Mouse (Mus musculus) embryo, embryonic 11.5 days (tissue): ENCODE measurements around the gene Irgq.

Experiments used
- DNase-seq: peaks from one replicate; pipeline ENCODE4 v3.0.0-alpha.2; 2012; ENCODE audit warnings: low read depth, low spot score

Gene Irgq

GRCm38 (mm10) chr7:24546634-24547389, 16.3 kb downstream of the Irgq start:
- DNase-seq, result peak; percentile 96

- DNase-seq, result no peak
Measured at GRCm38 (mm10) chr7:24547534-24548036, 17.1 kb downstream of the Irgq start.

DNA sequence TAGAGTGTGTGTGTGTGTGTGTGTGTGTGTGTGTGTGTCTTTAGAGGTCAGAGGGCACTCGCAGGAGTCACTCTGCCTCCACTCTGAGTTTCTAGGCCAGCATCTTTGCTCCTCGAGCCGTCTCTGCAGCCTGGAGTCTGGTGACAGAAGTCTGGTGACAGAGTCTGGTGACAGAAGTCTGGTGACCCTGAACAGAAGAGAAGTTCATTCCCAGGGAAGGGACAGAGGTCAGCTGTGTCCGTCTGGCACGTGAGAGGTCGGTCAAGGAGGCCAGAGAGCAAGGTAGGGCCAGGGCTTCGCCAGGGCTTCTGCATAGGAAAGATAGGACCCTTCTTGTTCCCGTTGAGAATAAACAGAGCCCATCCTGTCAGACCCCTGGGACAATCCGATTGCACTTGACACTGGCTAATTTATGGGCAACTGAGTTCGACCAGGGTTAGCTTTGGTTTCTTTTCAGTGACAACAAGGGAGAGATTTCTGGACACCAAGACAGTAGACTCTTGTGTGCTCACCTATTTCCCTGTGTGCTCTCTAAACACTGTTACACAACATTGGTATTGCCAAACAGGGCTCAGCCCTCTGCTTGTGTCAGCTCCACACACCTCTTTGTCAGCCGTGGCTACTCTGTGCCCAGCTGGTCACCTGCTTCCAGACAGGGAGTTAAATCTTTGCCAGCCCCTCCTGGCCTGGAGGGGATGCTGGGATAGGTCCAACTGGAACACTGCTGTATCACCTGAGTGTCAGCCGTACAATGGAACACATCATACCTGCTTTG, 21.7 kb downstream of the Irgq start:
- DNase-seq, result no peak

DNA sequence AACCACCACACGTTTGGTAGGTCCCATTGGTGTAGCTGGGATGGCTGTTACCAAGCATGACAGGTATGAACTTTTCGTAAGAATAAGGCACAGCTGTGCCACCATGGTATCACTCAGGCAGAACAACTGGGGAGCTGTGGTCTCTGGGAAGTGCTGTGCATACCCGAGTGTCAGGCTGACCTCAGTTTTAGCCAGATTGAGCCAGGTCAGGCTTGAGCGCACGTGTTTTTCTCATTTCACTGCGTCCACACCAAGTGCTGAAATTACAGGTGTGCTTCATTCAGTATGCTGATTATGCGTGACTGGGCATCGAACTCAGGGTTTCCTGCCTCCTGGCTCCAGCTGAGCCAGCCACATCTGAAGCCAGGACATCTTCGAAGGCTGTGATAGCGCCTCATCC, 25.3 kb downstream of the Irgq start:
- DNase-seq, result no peak

DNA sequence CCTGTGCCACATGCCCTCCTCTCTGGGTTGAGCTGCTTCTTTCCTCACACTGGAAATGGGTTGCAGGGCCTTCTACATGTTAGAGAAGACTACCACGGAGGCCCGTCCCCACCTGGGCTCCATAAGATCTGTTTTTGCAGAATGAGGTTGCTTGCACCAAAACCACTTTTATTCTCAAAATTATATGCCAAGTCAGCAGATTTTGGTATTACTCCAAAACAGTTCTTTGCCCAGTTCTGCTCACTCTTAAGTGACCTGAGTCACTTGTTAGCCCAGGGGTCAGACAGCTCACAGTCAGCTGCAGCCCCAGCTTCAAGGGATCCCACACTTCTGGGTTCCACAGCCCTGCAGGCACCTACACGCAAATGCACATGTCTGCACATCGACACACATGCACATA, 31.0 kb downstream of the Irgq start:
- DNase-seq, result no peak

DNA sequence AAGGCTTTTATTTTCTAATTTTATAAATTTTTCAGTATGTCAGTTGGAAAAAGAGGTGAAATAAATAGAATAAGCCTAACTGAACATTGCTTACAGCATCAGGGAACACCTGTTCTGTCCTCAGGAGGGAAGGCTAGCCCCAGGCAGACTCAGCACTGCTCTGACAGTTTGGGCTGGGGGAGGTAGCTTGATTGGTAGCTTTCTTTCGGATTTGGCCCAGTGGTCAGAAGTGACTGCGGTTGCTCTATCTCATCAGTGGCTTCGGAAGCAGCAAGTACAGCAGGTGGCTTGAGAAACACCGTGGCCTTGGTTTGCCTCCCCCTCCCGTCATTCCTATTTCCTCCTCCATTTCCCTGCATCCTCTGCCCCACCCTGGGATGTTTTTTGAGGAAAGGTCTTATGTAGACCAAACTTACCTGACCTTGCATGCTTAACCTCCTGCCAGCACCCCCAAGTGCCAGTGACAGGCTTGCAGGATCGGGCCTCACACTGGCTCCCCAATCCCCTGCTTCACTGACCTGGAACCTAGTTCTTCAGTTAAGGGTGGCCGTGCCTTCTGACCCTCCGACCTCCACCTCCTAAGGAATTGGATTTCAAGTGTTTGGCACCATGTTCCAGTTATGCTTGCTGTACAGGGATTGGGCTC, 32.8 kb downstream of the Irgq start:
- no peak for DNase-seq

DNA sequence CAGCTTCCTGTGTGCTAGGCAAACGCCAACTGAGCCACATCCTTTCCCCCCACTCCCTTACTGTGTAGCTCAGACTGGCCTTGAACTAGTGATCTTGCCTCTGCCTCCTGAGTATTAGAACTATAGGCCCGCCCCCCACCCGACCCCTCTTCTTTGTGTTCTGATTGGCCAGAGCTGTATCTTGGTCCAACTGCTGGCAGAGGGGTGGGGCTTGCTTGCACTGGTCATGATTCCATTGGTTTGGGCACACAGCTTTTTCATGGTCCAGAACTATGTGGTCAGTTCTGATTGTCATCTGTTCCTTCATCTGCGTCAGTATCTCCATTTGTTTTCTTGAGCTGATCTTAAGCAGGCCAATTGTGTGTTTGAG, 33.3 kb downstream of the Irgq start:
- DNase-seq, result no peak

GRCm38 (mm10) chr7:24564607-24565265, 34.2 kb downstream of the Irgq start:
- DNase-seq, result no peak

GRCm38 (mm10) chr7:24565627-24566026, 35.1 kb downstream of the Irgq start:
- no peak for DNase-seq

DNA sequence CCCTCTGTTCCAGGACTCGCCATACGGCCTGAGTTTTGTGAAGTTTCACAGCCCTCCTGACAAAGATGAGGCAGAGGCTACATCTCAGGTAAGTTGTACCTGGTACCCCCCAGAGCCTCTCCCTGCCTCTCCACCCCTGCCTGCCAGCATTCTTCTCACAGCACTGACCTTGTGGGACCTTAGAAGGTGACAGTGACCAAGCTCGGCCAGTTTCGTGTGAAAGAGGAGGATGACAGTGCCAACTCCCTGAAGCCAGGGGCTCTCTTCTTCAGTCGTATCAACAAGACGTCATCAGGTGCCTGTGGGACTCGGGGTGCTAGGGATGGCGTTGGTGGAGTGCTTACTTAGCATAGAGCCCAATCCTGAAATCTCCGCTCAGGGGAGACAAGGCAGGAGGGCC, 35.7 kb downstream of the Irgq start:
- no peak for DNase-seq

DNA sequence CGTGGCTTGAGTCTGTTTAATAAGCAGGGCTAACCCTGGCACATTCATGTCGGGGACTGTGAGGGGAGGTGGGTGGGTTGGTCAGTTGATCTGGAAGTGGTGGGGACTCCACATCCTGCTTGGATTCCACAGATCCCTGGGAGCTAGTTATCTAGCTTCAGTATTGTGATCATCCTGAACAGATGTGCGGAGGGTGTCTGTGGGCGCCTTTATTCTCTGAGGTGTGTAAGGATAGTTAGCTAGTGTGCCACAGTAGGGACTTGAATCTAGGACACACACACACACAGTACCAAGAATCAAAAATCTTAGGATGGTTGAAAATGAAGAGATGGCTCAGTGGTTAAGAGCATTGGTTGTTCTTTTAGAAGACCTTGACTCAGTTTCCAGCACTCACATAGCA, 38.0 kb downstream of the Irgq start:
- no peak for DNase-seq

DNA sequence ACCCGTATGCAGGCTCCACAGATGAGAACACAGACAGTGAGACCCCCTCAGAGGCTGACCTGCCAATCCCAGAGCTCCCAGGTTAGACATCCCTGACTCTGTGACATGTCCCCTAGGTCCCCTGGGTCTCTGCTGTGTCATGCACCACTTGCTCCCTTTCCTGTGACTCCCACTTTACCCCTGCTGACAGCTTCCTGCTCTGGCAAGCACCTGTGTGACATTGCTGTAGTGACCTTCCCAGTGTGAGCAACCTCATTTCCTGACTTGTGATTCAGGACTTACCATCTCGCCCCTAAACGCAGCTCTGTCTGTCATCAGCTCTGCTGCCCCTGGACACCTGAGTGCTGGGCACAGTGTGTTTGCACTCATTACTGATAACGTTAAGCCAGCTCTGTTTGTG, 40.6 kb downstream of the Irgq start:
- no peak for DNase-seq

DNA sequence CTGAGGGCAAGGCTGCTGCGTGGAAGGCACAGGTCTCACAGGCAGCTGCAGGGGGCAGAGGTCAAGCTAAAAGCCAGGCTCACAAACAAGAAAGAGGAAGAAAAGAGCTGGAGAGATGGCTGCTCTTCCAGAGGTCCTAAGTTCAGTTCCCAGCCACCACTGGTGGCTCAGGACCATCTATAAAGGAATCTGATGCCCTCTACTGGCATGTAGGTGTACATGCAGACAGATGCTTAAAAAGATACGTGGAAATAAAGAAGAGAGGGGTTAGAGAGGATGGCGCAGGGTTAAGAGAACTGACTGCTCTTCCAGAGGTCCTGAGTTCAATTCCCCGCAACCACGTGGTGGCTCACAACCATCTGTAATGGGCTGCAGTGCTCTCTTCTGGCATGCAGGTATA, 42.0 kb downstream of the Irgq start:
- no peak for DNase-seq

GRCm38 (mm10) chr7:24574224-24574796, 43.8 kb downstream of the Irgq start:
- no peak for DNase-seq

DNA sequence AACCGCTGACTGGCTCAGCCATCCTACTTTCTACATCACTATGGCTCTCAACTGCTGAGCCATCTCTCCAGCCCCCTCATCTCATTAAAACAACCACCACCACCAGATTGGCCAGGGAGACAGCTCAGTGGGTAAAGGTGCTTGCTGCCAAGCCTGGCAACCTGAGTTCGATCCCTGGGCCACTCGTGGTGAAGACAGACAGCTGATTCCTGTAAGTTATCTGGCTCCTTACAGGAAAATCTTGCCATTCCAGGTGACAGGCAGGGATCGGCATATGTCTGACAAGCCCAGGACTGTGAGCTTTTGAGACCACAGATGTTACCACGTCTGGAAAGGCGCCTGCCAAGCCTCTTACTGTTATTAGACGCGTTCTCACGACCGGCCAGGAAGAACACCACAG, 47.3 kb downstream of the Irgq start:
- no peak for DNase-seq

DNA sequence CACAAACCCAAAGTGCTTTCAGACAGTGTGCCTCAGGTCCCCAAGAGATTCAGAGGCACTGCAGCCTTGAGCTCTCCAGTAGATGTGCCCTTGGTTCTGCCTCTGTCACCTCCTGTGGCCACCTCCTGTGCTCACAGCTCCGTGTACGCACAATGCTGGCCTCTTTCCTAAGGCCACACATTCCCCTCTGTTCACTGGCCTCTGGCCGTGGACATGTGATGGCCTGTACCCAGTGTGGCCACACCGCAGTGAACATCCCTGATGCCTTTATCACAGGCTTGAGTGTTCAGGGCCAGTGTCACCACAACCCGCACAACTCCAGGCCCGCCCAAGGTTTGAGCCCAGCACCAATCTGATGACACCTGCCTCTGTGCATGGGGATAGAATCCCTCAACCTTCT, 54.4 kb downstream of the Irgq start:
- DNase-seq, result no peak

GRCm38 (mm10) chr7:24585995-24586394, 55.5 kb downstream of the Irgq start:
- no peak for DNase-seq

GRCm38 (mm10) chr7:24586828-24587227, 56.3 kb downstream of the Irgq start:
- DNase-seq, result no peak

GRCm38 (mm10) chr7:24587330-24588105, 57.0 kb downstream of the Irgq start, which contains the start of the genes Ethe1 and Zfp575:
Gene Ethe1, plus strand, starts transcription at chr7:24587543.
Gene Zfp575, minus strand, starts transcription at chr7:24587641.
- DNase-seq, result peak; percentile 63
